Mouse (Mus musculus): ENCODE measurements around the gene Trim46. TPM values are rescaled to one million over a fixed set of nuclear protein-coding genes. Genes with fewer than 3 reads are reported as not detected.

Trim46 gene
- total and polyA plus RNA-seq, 2 experiments from 2014 or later, result 0.08 to 0.45 TPM

DNA sequence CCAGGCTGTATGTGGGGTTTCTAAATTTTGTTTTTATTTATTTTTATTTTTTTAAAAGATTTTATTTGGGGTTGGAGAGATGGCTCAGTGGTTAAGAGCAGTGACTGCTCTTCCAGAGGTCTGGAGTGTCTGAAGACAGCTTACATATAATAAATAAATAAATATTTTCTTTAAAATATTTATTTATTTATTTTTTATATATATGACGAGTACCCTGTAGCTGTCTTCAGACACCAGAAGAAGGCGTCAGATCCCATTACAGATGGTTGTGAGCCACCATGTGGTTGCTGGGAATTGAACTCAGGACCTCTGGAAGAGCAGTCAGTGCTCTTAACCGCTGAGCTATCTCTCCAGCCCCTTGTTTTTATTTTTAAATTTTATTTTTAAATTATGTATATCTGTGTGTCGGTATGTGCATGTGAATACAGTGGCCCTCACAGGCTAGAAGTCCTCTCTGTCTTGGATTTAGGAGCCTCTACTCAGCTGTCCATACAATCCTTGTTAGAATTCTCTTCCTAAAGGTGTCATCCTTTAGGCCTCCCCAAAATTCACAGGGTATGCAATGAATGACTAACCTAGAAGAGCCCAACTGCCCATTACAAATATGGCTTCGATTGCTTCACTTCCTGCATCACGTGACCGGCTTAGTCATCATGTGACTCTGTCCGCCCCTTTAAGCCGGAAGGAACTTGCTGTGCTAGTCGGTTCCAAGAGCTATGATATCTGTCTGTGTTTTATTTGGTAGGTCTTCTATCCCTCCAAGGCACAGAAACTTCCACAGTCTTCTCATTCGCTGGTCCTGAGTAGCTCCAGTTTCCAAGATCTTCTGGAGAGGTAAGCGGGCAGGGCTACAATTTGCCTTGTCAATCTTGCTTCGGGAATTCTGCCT lies 43.6 kb downstream of the Trim46 start, which contains the start of gene Gba:
Gene Gba, plus strand, starts transcription at position 676 of the 889 bp plus-strand sequence.
- DNase-seq (ENCODE audit: low spot score) (peak; percentile 90), ATAC-seq (ENCODE audit: insufficient read depth, low read depth) (peak; percentile 84)
- no peaks in the 10 kb centered on the region for H3K9me3 ChIP-seq (replicated peaks; ENCODE audit: control insufficient read depth, low read length)
- peaks cover 5% of the 10 kb centered on the region for H3K4me1 ChIP-seq (ENCODE audit: control insufficient read depth, insufficient read depth)
- H3K4me3 ChIP-seq (ENCODE audit: low read depth, low read length), result peak within 1 kb of the TSS; percentile 49
- no peak within 1 kb of the TSS for H3K27ac ChIP-seq (ENCODE audit: low read depth)
- TF ChIP-seq CTCF (IDR thresholded peaks at IDR 0.05; ENCODE audit: low read depth) (no peak), EP300 (IDR thresholded peaks at IDR 0.05; ENCODE audit: low read depth) (no peak)
- H3K4me2 ChIP-seq (ENCODE audit: low read depth, low read length), result peak within 1 kb of the TSS; percentile 62
- 22% methylated on average over 13 of the region's 13 CpGs for WGBS
- peaks cover 30% of the 10 kb centered on the region for H3K36me3 ChIP-seq (replicated peaks; ENCODE audit: control insufficient read depth, insufficient read depth, low read length)
- H3K27me3 ChIP-seq (ENCODE audit: control insufficient read depth, insufficient read depth, low read length), result no peaks in the 10 kb centered on the region
- peak within 1 kb of the TSS; percentile 34 for H3K9ac ChIP-seq (replicated peaks; ENCODE audit: low read depth, low read length)

DNA sequence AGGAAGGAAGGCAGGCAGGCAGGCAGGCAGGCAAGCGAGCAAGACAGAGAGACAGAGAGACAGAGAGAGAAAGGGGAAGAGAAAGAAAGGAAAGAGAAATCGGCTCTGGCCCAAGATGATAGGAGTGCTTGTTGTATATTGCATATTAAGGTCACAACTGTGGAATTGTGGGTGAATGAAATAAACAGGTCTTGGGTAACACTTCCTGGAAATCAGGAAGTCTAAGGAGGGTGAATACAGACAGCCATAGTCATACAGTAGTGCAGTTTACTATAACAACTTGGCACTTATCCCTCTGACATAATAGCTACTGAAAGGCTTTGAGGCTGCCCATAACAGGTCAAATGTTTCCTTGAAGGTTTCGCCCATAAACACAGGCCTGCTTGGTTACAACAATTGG lies 46.3 kb downstream of the Trim46 start:
- Histone ChIP-seq H3K36me3 (replicated peaks; ENCODE audit: control insufficient read depth, insufficient read depth, low read length) (peaks cover 7% of the 10 kb centered on the region; the same call in 1 of the 2 replicates), H3K9ac (replicated peaks; ENCODE audit: low read depth, low read length) (no peak overlapping the region), H3K4me3 (ENCODE audit: low read depth, low read length) (no peak overlapping the region), H3K27me3 (ENCODE audit: control insufficient read depth, insufficient read depth, low read length) (no peaks in the 10 kb centered on the region), H3K27ac (ENCODE audit: low read depth) (no peak overlapping the region), H3K9me3 (replicated peaks; ENCODE audit: control insufficient read depth, low read length) (no peaks in the 10 kb centered on the region), H3K4me1 (ENCODE audit: control insufficient read depth, insufficient read depth) (peaks cover 11% of the 10 kb centered on the region), H3K4me2 (ENCODE audit: low read depth, low read length) (no peak overlapping the region)
- ATAC-seq (ENCODE audit: insufficient read depth, low read depth), result no peak
- DNase-seq (ENCODE audit: low spot score), result no peak
- WGBS, result 50% methylated on average over 3 of the region's 3 CpGs
- TF ChIP-seq CTCF (IDR thresholded peaks at IDR 0.05; ENCODE audit: low read depth), result no peak
- TF ChIP-seq EP300 (IDR thresholded peaks at IDR 0.05; ENCODE audit: low read depth), result no peak

- ATAC-seq (ENCODE audit: insufficient read depth, low read depth) (peak; percentile 96), DNase-seq (ENCODE audit: low spot score) (peak; percentile 94)
- H3K27me3 ChIP-seq (ENCODE audit: control insufficient read depth, insufficient read depth, low read length), result no peaks in the 10 kb centered on the region
- peak overlapping the region; percentile 71 for H3K4me2 ChIP-seq (ENCODE audit: low read depth, low read length)
- H3K36me3 ChIP-seq (replicated peaks; ENCODE audit: control insufficient read depth, insufficient read depth, low read length), result no peaks in the 10 kb centered on the region
- H3K4me3 ChIP-seq (ENCODE audit: low read depth, low read length), result peak overlapping the region; percentile 57
- no peaks in the 10 kb centered on the region for H3K9me3 ChIP-seq (replicated peaks; ENCODE audit: control insufficient read depth, low read length)
- TF ChIP-seq EP300 (IDR thresholded peaks at IDR 0.05; ENCODE audit: low read depth), result no peak
- TF ChIP-seq CTCF (IDR thresholded peaks at IDR 0.05; ENCODE audit: low read depth), result peak; percentile 51
- H3K9ac ChIP-seq (replicated peaks; ENCODE audit: low read depth, low read length), result peak overlapping the region; percentile 65
- H3K4me1 ChIP-seq (ENCODE audit: control insufficient read depth, insufficient read depth), result peaks cover 6% of the 10 kb centered on the region; the same call in 1 of the 2 replicates
- 6% methylated on average over 33 of the region's 33 CpGs for WGBS
- H3K27ac ChIP-seq (ENCODE audit: low read depth), result peak overlapping the region; percentile 78
Observed at GRCm38 (mm10) chr3:89195979-89196877, 49.9 kb downstream of the Trim46 start.

DNA sequence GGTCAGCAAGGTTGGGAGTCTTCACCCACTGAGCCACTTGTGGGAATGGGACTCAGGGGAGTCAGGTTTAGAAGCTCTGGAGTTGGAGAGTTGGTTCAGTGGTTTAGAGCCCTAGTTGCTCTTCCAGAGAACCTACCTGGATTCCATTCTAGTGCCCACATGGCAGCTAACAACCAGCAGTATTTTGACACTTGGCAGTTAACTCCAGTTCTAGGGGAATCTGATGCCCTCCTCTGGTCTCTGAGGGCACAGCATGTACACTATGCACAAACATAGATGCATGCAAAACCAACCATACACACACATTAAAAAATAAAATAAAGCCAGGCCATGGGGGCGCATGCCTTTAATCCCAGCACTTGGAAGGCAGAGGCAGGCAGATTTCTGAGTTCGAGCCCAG lies 52.3 kb downstream of the Trim46 start:
- peaks cover 6% of the 10 kb centered on the region; the same call in 1 of the 2 replicates for H3K4me1 ChIP-seq (ENCODE audit: control insufficient read depth, insufficient read depth)
- H3K4me3 ChIP-seq (ENCODE audit: low read depth, low read length), result no peak overlapping the region
- TF ChIP-seq CTCF (IDR thresholded peaks at IDR 0.05; ENCODE audit: low read depth) (peak; percentile 40), EP300 (IDR thresholded peaks at IDR 0.05; ENCODE audit: low read depth) (no peak)
- H3K27ac ChIP-seq (ENCODE audit: low read depth), result no peak overlapping the region
- H3K36me3 ChIP-seq (replicated peaks; ENCODE audit: control insufficient read depth, insufficient read depth, low read length), result no peaks in the 10 kb centered on the region
- no peak overlapping the region for H3K4me2 ChIP-seq (ENCODE audit: low read depth, low read length)
- no peaks in the 10 kb centered on the region for H3K27me3 ChIP-seq (ENCODE audit: control insufficient read depth, insufficient read depth, low read length)
- no peak for DNase-seq (ENCODE audit: low spot score)
- H3K9ac ChIP-seq (replicated peaks; ENCODE audit: low read depth, low read length), result no peak overlapping the region
- no peaks in the 10 kb centered on the region for H3K9me3 ChIP-seq (replicated peaks; ENCODE audit: control insufficient read depth, low read length)
- WGBS, result 83% methylated on average over 2 of the region's 2 CpGs
- no peak for ATAC-seq (ENCODE audit: insufficient read depth, low read depth)

DNA sequence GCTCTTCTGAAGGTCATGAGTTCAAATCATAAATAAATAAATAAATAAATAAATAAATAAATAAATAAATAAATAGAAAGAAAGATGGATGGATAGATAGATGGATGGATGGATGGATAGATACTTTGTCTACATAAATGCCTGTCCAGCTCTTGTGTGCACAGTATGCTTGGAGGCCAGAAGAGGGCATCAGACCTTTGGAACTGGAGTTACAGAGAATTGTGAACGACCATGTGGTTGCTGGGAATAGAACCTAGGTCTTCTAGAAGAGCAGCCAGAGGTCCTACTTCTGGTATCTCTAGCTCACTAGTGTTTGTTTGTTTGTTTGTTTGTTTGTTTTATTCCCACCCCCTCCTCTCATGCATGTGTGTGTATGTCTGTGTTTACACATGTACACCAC lies 52.8 kb downstream of the Trim46 start:
- no peak overlapping the region for H3K4me3 ChIP-seq (ENCODE audit: low read depth, low read length)
- no peak overlapping the region for H3K4me2 ChIP-seq (ENCODE audit: low read depth, low read length)
- TF ChIP-seq EP300 (IDR thresholded peaks at IDR 0.05; ENCODE audit: low read depth), result no peak
- H3K27me3 ChIP-seq (ENCODE audit: control insufficient read depth, insufficient read depth, low read length), result no peaks in the 10 kb centered on the region
- 78% methylated on average over 1 of the region's 1 CpGs for WGBS
- ATAC-seq (ENCODE audit: insufficient read depth, low read depth) (no peak), DNase-seq (ENCODE audit: low spot score) (no peak)
- H3K27ac ChIP-seq (ENCODE audit: low read depth), result no peak overlapping the region
- no peak overlapping the region for H3K9ac ChIP-seq (replicated peaks; ENCODE audit: low read depth, low read length)
- H3K9me3 ChIP-seq (replicated peaks; ENCODE audit: control insufficient read depth, low read length), result no peaks in the 10 kb centered on the region
- peaks cover 6% of the 10 kb centered on the region; the same call in 1 of the 2 replicates for H3K4me1 ChIP-seq (ENCODE audit: control insufficient read depth, insufficient read depth)
- H3K36me3 ChIP-seq (replicated peaks; ENCODE audit: control insufficient read depth, insufficient read depth, low read length), result no peaks in the 10 kb centered on the region

Data from heart, postnatal 0 days (tissue).